Mouse (Mus musculus) embryo, embryonic 11 days (tissue): ENCODE results near the gene Parp9.

Experiments
- DNase-seq: peaks from one replicate; pipeline ENCODE4 v3.0.0-alpha.2; 2015

Gene Parp9

DNA sequence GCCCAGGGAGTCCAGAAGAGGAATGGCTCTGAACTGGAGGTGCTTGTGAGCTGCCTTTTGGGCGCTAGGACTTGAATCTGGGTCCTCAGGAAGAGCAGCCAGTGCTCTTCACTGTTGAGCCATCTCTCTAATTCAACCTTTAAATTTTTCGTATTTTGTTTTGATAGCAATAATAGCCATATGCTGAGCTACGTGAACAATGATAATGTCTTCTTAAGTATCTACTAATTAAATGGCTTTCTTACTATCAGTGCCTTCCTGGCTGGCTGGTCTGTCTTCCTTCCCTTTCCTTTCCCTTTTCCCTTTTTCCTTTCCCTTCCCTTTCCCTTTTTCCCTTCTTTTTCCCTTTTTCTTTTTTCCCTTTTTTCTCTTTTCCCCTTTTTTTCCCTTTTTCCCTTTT is 70.1 kb downstream of the Parp9 start:
- no peak for DNase-seq

DNA sequence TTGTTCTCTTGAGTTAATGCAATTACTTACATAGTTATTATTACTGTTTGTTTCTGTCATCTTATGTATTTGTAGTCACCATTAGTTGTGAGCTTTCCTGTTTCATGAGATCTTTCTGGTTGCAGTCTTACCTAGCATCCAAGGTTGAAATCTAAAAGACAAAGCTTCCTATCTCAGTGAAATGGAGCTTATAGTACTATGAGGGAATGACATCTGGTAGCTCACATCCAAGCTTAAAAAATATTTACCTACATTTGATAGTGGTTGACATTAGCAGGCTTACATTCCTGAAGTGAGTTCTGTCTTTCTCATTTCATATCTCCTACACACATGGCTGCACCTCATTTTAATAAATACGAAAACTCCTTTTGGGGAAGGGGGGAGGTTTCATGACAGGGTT is 78.1 kb downstream of the Parp9 start:
- DNase-seq = no peak
